Mouse (Mus musculus) testis, postnatal 10 days (tissue): ENCODE data around the gene Sympk.

Experiments
- DNase-seq: peaks from one replicate; pipeline ENCODE4 v3.0.0; 2021; ENCODE audit warnings: low spot score

Sympk gene

GRCm38 (mm10) chr7:19024096-19024506 lies at the start of gene Sympk:
Sympk (plus strand) TSS chr7:19024377.
- DNase-seq = peak; percentile 95

GRCm38 (mm10) chr7:18978381-18978780 lies 45.8 kb upstream of the Sympk start:
- DNase-seq = no peak

DNA sequence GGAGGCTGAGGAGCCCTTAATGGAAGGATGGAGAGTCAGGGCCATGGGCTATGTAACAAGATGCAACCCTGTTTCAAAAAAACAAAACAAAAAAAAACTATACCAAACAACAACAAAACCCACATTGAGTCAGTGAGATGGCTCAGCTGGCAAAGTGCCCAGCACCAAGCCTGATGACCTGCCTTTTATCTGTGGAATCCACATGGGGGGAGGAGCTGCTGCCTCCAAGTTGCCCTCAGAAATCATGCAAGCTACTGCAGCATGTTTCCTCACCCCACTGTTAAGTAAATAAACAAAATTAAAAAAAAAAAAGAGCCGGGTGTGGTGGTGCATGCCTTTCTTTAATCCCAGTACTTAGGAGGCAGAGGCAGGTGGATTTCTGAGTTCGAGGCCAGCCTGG lies 37.7 kb upstream of the Sympk start:
- no peak for DNase-seq

DNA sequence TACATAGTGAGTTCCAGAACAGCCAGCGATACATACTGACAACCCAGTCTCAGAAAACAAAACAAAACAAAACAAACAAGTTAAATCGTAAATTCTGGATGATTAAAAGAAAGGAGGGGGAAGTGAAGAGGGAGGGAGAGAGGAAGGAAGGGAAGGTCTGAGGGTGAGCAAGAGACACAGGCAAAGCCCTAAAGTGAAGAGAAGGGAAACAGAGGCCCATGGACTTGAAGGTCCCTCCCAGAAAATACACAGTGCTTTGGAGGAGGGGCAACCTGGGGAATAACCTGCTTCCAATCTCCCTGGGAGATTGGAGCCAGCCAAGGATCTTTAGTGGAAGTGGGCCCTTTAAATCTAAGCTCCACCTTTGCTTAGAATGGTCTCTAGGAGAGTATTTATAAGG lies 37.1 kb upstream of the Sympk start, which contains the start of gene Nanos2:
Gene Nanos2 (plus strand): TSS at position 301 of the 400 bp plus-strand sequence.
- DNase-seq = no peak

GRCm38 (mm10) chr7:18987747-18988146 lies 36.4 kb upstream of the Sympk start:
- no peak for DNase-seq

- no peak for DNase-seq
Measured at GRCm38 (mm10) chr7:18988780-18989179, 35.4 kb upstream of the Sympk start.

DNA sequence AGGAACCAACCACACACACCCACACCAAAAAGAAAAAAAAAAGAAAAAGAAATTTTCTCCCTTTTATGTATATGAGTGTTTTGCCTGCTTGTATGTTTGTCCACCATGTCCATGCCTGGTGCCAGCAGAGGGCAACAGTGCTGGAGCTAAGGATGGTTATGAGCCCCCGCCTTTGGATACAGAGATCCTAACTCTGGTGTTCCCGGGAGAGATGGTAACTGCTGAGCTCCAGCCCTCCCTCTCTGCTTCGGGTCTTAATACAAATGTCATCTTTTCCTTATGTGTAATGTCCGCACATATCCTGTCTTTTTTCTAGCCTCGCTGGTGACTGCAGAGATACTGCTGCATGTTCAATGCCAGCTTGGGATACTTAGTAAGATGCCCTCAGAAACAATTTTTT lies 34.2 kb upstream of the Sympk start:
- DNase-seq = no peak

GRCm38 (mm10) chr7:18990601-18991295 lies 33.4 kb upstream of the Sympk start, which contains the start of gene Mypop:
Mypop (plus strand) TSS chr7:18991245.
- peak; percentile 99 for DNase-seq

DNA sequence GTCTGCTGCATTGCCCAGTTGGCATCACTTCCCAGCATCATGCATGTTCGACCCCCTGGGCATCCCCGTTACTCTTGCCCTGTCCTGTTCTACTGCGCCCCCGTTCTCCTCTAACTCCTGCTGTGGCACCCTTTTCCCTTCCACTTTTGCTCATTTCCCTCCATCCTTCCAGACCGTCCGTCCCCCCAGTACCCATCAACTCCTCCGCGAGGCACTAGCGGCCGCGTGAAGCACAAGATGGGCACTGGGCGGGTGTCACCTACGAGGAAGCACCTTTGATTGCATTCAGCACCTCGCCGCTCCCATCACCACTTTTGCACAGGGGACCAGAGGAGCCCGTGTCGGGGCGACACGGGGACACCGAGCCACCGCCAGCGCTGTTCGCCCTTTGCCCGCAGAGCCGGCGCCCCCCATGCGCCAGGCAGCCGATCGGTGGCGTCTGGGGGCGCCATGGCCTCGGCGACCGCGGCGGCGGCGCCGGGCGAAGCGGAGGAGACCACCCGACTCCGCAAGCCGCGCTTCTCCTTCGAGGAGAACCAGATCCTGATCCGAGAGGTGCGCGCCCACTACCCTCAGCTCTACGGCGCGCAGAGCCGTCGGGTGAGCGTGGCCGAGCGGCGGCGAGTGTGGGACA lies 32.4 kb upstream of the Sympk start:
- peak; percentile 54 for DNase-seq

DNA sequence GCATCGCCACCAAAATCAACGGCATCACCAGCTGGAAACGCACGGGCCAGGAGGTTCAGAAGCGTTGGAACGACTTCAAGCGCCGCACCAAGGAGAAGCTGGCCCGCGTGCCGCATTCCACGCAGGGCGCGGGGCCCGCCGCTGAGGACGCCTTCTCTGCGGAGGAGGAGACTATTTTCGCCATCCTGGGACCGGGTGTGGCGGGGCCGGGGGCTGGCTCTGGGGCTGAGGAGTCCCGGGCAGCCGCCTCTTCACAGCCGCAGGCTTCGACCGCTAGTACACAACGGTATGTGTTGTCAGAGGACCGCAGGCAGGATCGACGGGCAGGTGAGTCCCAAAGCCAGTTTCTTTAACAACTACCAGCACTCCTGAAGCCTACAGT lies 31.9 kb upstream of the Sympk start:
- peak; percentile 58 for DNase-seq

DNA sequence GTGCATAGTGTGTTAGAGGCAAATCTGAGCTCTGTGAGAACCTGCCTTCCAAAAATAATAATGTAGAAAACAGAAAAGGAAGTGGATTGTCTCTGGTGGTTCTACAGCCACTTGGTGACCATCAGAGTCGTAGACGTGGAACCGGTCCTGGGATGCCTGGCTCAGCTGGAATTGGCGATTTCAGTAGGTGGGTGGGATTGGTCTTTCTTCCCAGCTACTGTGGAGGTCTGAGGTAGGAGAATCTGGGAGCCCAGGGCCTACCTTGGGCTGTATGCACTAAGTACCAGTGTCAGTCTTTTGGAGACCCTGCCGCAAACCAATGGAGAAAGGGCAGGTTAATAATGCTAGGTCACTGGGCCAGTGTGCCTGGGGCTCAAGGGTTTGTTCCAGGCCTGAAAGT lies 31.1 kb upstream of the Sympk start:
- no peak for DNase-seq

- no peak for DNase-seq
Measured at GRCm38 (mm10) chr7:18998835-18999234, 25.3 kb upstream of the Sympk start.

- DNase-seq = no peak
Measured at GRCm38 (mm10) chr7:19000421-19000820, 23.8 kb upstream of the Sympk start.

- peak; percentile 74 for DNase-seq
Measured at GRCm38 (mm10) chr7:19001066-19001806, 22.9 kb upstream of the Sympk start.

DNA sequence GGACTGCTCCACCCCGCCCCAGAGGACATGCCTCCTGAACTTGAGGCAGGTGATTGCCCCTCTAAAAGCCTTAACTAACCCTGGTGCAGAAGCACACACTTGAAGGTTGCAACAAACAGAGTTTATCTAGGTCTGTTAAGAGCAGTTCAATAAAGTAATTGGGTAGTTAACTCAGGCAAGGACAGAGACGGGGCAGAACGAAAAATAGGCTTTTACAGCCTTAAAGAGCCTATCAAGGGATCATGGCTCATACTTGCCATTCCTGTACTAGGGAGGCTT lies 22.4 kb upstream of the Sympk start:
- DNase-seq = no peak

GRCm38 (mm10) chr7:19002115-19002514 lies 22.1 kb upstream of the Sympk start:
- no peak for DNase-seq

GRCm38 (mm10) chr7:19002848-19003498 lies 21.2 kb upstream of the Sympk start:
- peak; percentile 73 for DNase-seq

- DNase-seq = peak; percentile 93
Measured at GRCm38 (mm10) chr7:19003902-19004630, 20.1 kb upstream of the Sympk start, which contains the start of gene Irf2bp1. Irf2bp1 (plus strand) TSS chr7:19004044.

DNA sequence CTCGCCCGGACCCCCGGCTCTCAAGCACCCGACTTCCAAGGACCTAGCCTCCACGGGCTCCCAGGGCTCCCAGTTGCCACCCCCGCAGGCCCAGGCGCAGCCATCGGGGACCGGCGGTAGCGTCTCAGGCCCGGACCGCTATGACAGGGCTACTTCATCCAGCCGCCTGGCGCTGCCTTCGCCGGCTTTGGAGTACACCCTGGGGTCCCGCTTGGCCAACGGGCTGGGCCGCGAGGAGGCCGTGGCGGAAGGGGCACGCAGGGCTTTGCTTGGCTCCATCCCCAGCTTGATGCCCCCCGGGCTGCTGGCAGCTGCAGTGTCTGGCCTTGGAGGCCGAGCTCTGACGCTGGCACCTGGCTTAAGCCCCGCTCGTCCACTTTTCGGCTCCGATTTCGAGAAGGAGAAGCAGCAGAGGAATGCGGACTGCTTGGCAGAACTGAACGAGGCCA lies 19.5 kb upstream of the Sympk start:
- DNase-seq = peak; percentile 72

- no peak for DNase-seq
Measured at GRCm38 (mm10) chr7:19005417-19006121, 18.6 kb upstream of the Sympk start.

GRCm38 (mm10) chr7:19006476-19006875 lies 17.7 kb upstream of the Sympk start:
- peak; percentile 87 for DNase-seq
